29 mouse cellular contexts compared by ENCODE assay signal in genomic region chr12:104175636-104176035, GRCm38 (mm10). TPM values are rescaled to one million over a fixed set of nuclear protein-coding genes. Genes with fewer than 3 reads are reported as not detected.
"Had no signal": no experiment of that assay in that cellular context is flagged by ENCODE, and none has a peak within 500 bp of the region (broad histone marks: within the 10 kb centered on the region; RNA-seq: fewer than 3 reads in every experiment).

No protein-coding gene starts in this region.

- H3K9ac ChIP-seq: limb, embryonic 12.5 days; limb, embryonic 15.5 days; liver, embryonic 14.5 days; midbrain, embryonic 12.5 days; midbrain, embryonic 15.5 days; neural tube, embryonic 12.5 days; neural tube, embryonic 15.5 days had no signal

- H3K4me1 ChIP-seq: limb, embryonic 12.5 days; limb, embryonic 15.5 days; midbrain, embryonic 12.5 days; midbrain, embryonic 15.5 days; neural tube, embryonic 12.5 days; neural tube, embryonic 15.5 days had no signal

- DNase-seq: kidney, adult 2 months; kidney, postnatal 25 days; left cerebral cortex, postnatal 4 days; lung, postnatal 4 days; right cerebral cortex, adult 18-20 months; right cerebral cortex, postnatal 14 days; right cerebral cortex, postnatal 4 days; thymus, adult 2 months; thymus, postnatal 14 days; thymus, postnatal 4 days had no signal

- ATAC-seq: intestine, postnatal 0 days; midbrain, embryonic 15.5 days had no signal

- H3K4me2 ChIP-seq: limb, embryonic 12.5 days; limb, embryonic 15.5 days; midbrain, embryonic 12.5 days; midbrain, embryonic 15.5 days; neural tube, embryonic 12.5 days; neural tube, embryonic 15.5 days had no signal

- H3K27ac ChIP-seq: kidney, postnatal 0 days; layer of hippocampus, adult 2 months; limb, embryonic 12.5 days; limb, embryonic 15.5 days; liver, embryonic 14.5 days; midbrain, embryonic 12.5 days; midbrain, embryonic 15.5 days; neural tube, embryonic 12.5 days; neural tube, embryonic 15.5 days; stomach, postnatal 0 days had no signal

- H3K9me3 ChIP-seq: limb, embryonic 12.5 days; limb, embryonic 15.5 days; midbrain, embryonic 12.5 days; midbrain, embryonic 15.5 days; neural tube, embryonic 12.5 days; neural tube, embryonic 15.5 days had no signal

- H3K36me3 ChIP-seq: limb, embryonic 12.5 days; limb, embryonic 15.5 days; midbrain, embryonic 12.5 days; midbrain, embryonic 15.5 days; neural tube, embryonic 12.5 days; neural tube, embryonic 15.5 days had no signal

- H3K27me3 ChIP-seq: limb, embryonic 12.5 days; limb, embryonic 15.5 days; midbrain, embryonic 12.5 days; midbrain, embryonic 15.5 days; neural tube, embryonic 12.5 days; neural tube, embryonic 15.5 days had no signal

- H3K4me3 ChIP-seq: layer of hippocampus, adult 2 months; limb, embryonic 12.5 days; limb, embryonic 15.5 days; midbrain, embryonic 12.5 days; midbrain, embryonic 15.5 days; neural tube, embryonic 12.5 days; neural tube, embryonic 15.5 days had no signal

RNA-seq across cellular contexts. Expression of gene Serpina3c, which starts 22.0 kb away (rescaled TPM):
- total RNA-seq: left cerebral cortex, adult 8-10 months; left cerebral cortex, postnatal 14 days; left cerebral cortex, postnatal 4 days had no signal
- polyA plus RNA-seq: intestine, postnatal 0 days; kidney, embryonic 14.5 days; limb, embryonic 12.5 days; liver, embryonic 14.5 days; midbrain, embryonic 12.5 days; midbrain, embryonic 15.5 days; neural tube, embryonic 12.5 days; neural tube, embryonic 15.5 days; stomach, embryonic 14.5 days; stomach, postnatal 0 days had no signal

RNA-seq across cellular contexts. Expression of gene Serpina3f, which starts 38.7 kb away (rescaled TPM):
- total RNA-seq: layer of hippocampus, adult 2 months; layer of hippocampus, postnatal 14 days; left cerebral cortex, adult 8-10 months; left cerebral cortex, postnatal 14 days; left cerebral cortex, postnatal 4 days had no signal
- polyA plus RNA-seq: kidney, embryonic 14.5 days; limb, embryonic 12.5 days; limb, embryonic 15.5 days; neural tube, embryonic 12.5 days had no signal

RNA-seq across cellular contexts. Expression of gene Serpina3b, which starts 47.8 kb away (rescaled TPM):
- total RNA-seq: layer of hippocampus, adult 2 months; layer of hippocampus, postnatal 14 days; left cerebral cortex, adult 8-10 months; left cerebral cortex, postnatal 14 days; left cerebral cortex, postnatal 4 days; megakaryocyte, adult 5-6 weeks had no signal
- polyA plus RNA-seq: intestine, postnatal 0 days; kidney, adult 2 months; kidney, embryonic 14.5 days; kidney, postnatal 0 days; large intestine, adult 2 months; limb, embryonic 12.5 days; lung, embryonic 16.5 days; midbrain, embryonic 12.5 days; midbrain, embryonic 15.5 days; neural tube, embryonic 12.5 days; neural tube, embryonic 15.5 days had no signal
